Mouse (Mus musculus) monocyte, adult 5-6 weeks (primary cell): ENCODE results near the gene Actl6a. TPM values are rescaled to one million over a fixed set of nuclear protein-coding genes. Genes with fewer than 3 reads are reported as not detected.
"Not testable (repeated sequence)": the region's sequence is repeated elsewhere in the genome, so short reads cannot be mapped to it uniquely, and the experiment has no call there.

Source experiments
- ATAC-seq: fragments of 153-309, 156-312 bp; replicated peaks from 2 replicates; pipeline ENCODE4 v1.8.0; 2017; ENCODE audit warnings: mild to moderate bottlenecking; ENCODE audit not compliant: low TSS enrichment, insufficient number of reproducible peaks, severe bottlenecking, poor library complexity, low FRiP score
- total RNA-seq: library from RNA; stranded (forward); fragments of 200-1000, 200-491, 200-594 nt; gene quantifications from 3 replicates; pipeline ENCODE4 v1.2.3, GENCODE M21; 2017

The Actl6a gene
- total RNA-seq, 1 experiment from 2014 or later: 65.7 TPM

GRCm38 (mm10) chr3:32737172-32737655 lies 31.1 kb downstream of the Actl6a start, which contains the start of gene Mrpl47:
Gene Mrpl47, minus strand, starts transcription at chr3:32737605.
- 0 out of 2 replicates have a peak, but pooled peaks have one; percentile 7 for ATAC-seq

GRCm38 (mm10) chr3:32738549-32738948 lies 32.5 kb downstream of the Actl6a start:
- no peak for ATAC-seq

- no peak for ATAC-seq
Observed at GRCm38 (mm10) chr3:32742276-32742780, 36.2 kb downstream of the Actl6a start.

- no peak for ATAC-seq
Observed at GRCm38 (mm10) chr3:32745001-32745400, 38.9 kb downstream of the Actl6a start.

GRCm38 (mm10) chr3:32745426-32745825 lies 39.3 kb downstream of the Actl6a start:
- not testable (repeated sequence) for ATAC-seq

GRCm38 (mm10) chr3:32748384-32748783 lies 42.3 kb downstream of the Actl6a start:
- ATAC-seq: no peak

- ATAC-seq: no peak
Observed at GRCm38 (mm10) chr3:32749820-32750579, 43.9 kb downstream of the Actl6a start.

GRCm38 (mm10) chr3:32754384-32754915 lies 48.4 kb downstream of the Actl6a start:
- ATAC-seq: no peak

- no peak for ATAC-seq
Observed at GRCm38 (mm10) chr3:32759212-32759611, 53.1 kb downstream of the Actl6a start.

- ATAC-seq: no peak
Observed at GRCm38 (mm10) chr3:32762962-32763361, 56.9 kb downstream of the Actl6a start.

GRCm38 (mm10) chr3:32763902-32764301 lies 57.8 kb downstream of the Actl6a start:
- no peak for ATAC-seq

GRCm38 (mm10) chr3:32770781-32771180 lies 64.7 kb downstream of the Actl6a start:
- no peak for ATAC-seq

Other genes starting within 250 kb of the Actl6a start
- gene Kcnmb3, start 214.1 kb upstream of the Actl6a start, total RNA-seq: not detected in 3 replicates
- 69.7 to 107 TPM (median 74.3 TPM) in 3 replicates for gene Zfp639, start 196.0 kb upstream of the Actl6a start, total RNA-seq
- 19.1 to 84.2 TPM (median 54.6 TPM) in 3 replicates for gene Mfn1, start 176.8 kb upstream of the Actl6a start, total RNA-seq
- 1.4 to 6.0 TPM (median 5.7 TPM) in 3 replicates for gene Gnb4, start 89.7 kb upstream of the Actl6a start, total RNA-seq
- 91.5 to 116 TPM (median 116 TPM) in 3 replicates for gene Ndufb5, start 30.7 kb downstream of the Actl6a start, total RNA-seq
- 7.0 to 12.6 TPM (median 10.5 TPM) in 3 replicates for gene Mrpl47, start 31.3 kb downstream of the Actl6a start, total RNA-seq
- 0.21 TPM in 1 of 3 replicates, not detected in the others for gene Usp13, start 111.2 kb downstream of the Actl6a start, total RNA-seq